Mouse (Mus musculus): Measurements from ENCODE around the gene Pdcd1. TPM values are rescaled to one million over a fixed set of nuclear protein-coding genes. Genes with fewer than 3 reads are reported as not detected.
A peak's percentile ranks its signal among the peaks of the same experiment; 100 is the strongest.

Gene Pdcd1
- polyA plus RNA-seq, 2 experiments = 0.09 to 0.50 TPM

DNA sequence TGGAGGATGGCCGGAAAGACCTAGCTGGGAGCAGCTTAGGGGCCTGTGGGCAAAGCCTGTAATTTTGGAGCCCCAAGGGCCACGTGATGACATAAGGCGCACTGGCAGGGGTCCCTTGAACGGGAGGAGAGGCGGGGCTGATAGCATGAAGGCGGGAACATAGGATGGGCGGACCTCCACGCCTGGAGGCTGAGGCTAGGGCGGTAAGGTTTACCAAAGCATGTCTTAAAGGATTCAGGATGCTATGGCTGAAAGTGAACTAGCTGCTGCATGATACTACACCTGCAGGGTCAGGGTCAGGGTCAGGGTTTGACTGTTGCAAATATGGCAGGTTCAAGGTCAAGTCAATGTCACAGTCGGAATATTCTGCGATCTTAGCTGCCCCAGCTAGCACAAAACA, 28.8 kb upstream of the Pdcd1 start:
- H3K27ac ChIP-seq (replicated peaks; ENCODE audit: low read depth, low read length) = no peak overlapping the region
- peak overlapping the region; percentile 29; the same call in 1 of the 2 replicates for H3K4me2 ChIP-seq (replicated peaks; ENCODE audit: low read depth, low read length, severe bottlenecking)
- no peak for DNase-seq (ENCODE audit: low spot score)
- ATAC-seq (ENCODE audit: low FRiP score, low read depth) = no peak
- no peaks in the 10 kb centered on the region for H3K36me3 ChIP-seq (ENCODE audit: control insufficient read depth, insufficient read depth, low read length)
- no peaks in the 10 kb centered on the region for H3K9me3 ChIP-seq (ENCODE audit: control insufficient read depth, low read length)
- no peak overlapping the region for H3K4me3 ChIP-seq (replicated peaks; ENCODE audit: low read length)
- 58% methylated on average over 11 of the region's 11 CpGs for WGBS
- H3K27me3 ChIP-seq (ENCODE audit: control insufficient read depth, insufficient read depth, low read length) = no peaks in the 10 kb centered on the region
- H3K9ac ChIP-seq (ENCODE audit: low read depth, low read length, severe bottlenecking) = no peak overlapping the region
- H3K4me1 ChIP-seq (ENCODE audit: control insufficient read depth, insufficient read depth, low read length) = peaks cover 2% of the 10 kb centered on the region; the same call in 1 of the 2 replicates
- TF ChIP-seq POLR2A (IDR thresholded peaks at IDR 0.05; ENCODE audit: borderline replicate concordance, extremely low read depth, insufficient read depth, insufficient read length) = no peak

GRCm38 (mm10) chr1:94080718-94081117, 28.4 kb upstream of the Pdcd1 start:
- Histone ChIP-seq H3K4me1 (ENCODE audit: control insufficient read depth, insufficient read depth, low read length) (peaks cover 2% of the 10 kb centered on the region; the same call in 1 of the 2 replicates), H3K27me3 (ENCODE audit: control insufficient read depth, insufficient read depth, low read length) (no peaks in the 10 kb centered on the region), H3K9ac (ENCODE audit: low read depth, low read length, severe bottlenecking) (no peak overlapping the region), H3K9me3 (ENCODE audit: control insufficient read depth, low read length) (no peaks in the 10 kb centered on the region), H3K4me3 (replicated peaks; ENCODE audit: low read length) (no peak overlapping the region), H3K27ac (replicated peaks; ENCODE audit: low read depth, low read length) (no peak overlapping the region), H3K36me3 (ENCODE audit: control insufficient read depth, insufficient read depth, low read length) (no peaks in the 10 kb centered on the region), H3K4me2 (replicated peaks; ENCODE audit: low read depth, low read length, severe bottlenecking) (peak overlapping the region; percentile 29; the same call in 1 of the 2 replicates)
- WGBS = 50% methylated on average over 15 of the region's 15 CpGs
- ATAC-seq (ENCODE audit: low FRiP score, low read depth) (no peak), DNase-seq (ENCODE audit: low spot score) (no peak)
- TF ChIP-seq POLR2A (IDR thresholded peaks at IDR 0.05; ENCODE audit: borderline replicate concordance, extremely low read depth, insufficient read depth, insufficient read length) = no peak

- peak; percentile 21; the same call in 1 of the 2 replicates for TF ChIP-seq POLR2A (IDR thresholded peaks at IDR 0.05; ENCODE audit: borderline replicate concordance, extremely low read depth, insufficient read depth, insufficient read length)
- peak; percentile 86 for ATAC-seq (ENCODE audit: low FRiP score, low read depth)
Observed at GRCm38 (mm10) chr1:94078835-94079440, 26.6 kb upstream of the Pdcd1 start.

DNA sequence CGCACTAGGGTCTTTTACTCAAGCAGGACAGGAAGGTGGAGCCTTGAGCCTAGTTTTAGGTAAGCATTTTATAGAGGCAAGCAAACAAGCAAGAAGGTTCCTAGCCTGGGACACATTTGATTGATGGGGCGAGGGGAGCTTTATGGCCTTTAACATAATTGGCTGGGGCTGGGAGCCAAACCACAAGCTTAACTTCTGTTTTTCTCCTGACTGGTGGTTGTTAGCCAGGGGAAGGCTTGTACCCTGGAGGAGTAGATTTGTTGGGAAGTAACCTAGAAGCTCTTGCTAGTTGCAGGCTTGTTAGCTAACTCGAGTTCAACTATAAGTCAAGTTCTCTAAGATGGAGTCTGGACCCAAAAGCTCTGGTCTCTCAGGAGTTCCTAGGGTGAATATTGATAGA, 26.0 kb upstream of the Pdcd1 start:
- no peak for ATAC-seq (ENCODE audit: low FRiP score, low read depth)
- Histone ChIP-seq H3K9ac (ENCODE audit: low read depth, low read length, severe bottlenecking) (no peak overlapping the region), H3K4me2 (replicated peaks; ENCODE audit: low read depth, low read length, severe bottlenecking) (no peak overlapping the region), H3K4me3 (replicated peaks; ENCODE audit: low read length) (no peak overlapping the region), H3K4me1 (ENCODE audit: control insufficient read depth, insufficient read depth, low read length) (peaks cover 2% of the 10 kb centered on the region; the same call in 1 of the 2 replicates), H3K36me3 (ENCODE audit: control insufficient read depth, insufficient read depth, low read length) (no peaks in the 10 kb centered on the region), H3K27me3 (ENCODE audit: control insufficient read depth, insufficient read depth, low read length) (no peaks in the 10 kb centered on the region), H3K27ac (replicated peaks; ENCODE audit: low read depth, low read length) (no peak overlapping the region), H3K9me3 (ENCODE audit: control insufficient read depth, low read length) (no peaks in the 10 kb centered on the region)
- no peak for TF ChIP-seq POLR2A (IDR thresholded peaks at IDR 0.05; ENCODE audit: borderline replicate concordance, extremely low read depth, insufficient read depth, insufficient read length)
- WGBS = 32% methylated on average over 3 of the region's 3 CpGs
- DNase-seq (ENCODE audit: low spot score) = peak; percentile 68

More at GRCm38 (mm10) chr1:94078835-94079440, 26.6 kb upstream of the Pdcd1 start:
- peak; percentile 92 for DNase-seq (ENCODE audit: low spot score)
- Histone ChIP-seq H3K36me3 (ENCODE audit: control insufficient read depth, insufficient read depth, low read length) (no peaks in the 10 kb centered on the region), H3K27me3 (ENCODE audit: control insufficient read depth, insufficient read depth, low read length) (no peaks in the 10 kb centered on the region), H3K9me3 (ENCODE audit: control insufficient read depth, low read length) (no peaks in the 10 kb centered on the region), H3K4me1 (ENCODE audit: control insufficient read depth, insufficient read depth, low read length) (peaks cover 2% of the 10 kb centered on the region; the same call in 1 of the 2 replicates), H3K9ac (ENCODE audit: low read depth, low read length, severe bottlenecking) (no peak overlapping the region), H3K4me2 (replicated peaks; ENCODE audit: low read depth, low read length, severe bottlenecking) (no peak overlapping the region), H3K4me3 (replicated peaks; ENCODE audit: low read length) (no peak overlapping the region), H3K27ac (replicated peaks; ENCODE audit: low read depth, low read length) (no peak overlapping the region)
- WGBS = 5% methylated on average over 9 of the region's 9 CpGs

GRCm38 (mm10) chr1:94076702-94077101, 24.3 kb upstream of the Pdcd1 start:
- no peak for DNase-seq (ENCODE audit: low spot score)
- WGBS = 21% methylated on average over 1 of the region's 1 CpGs

More at GRCm38 (mm10) chr1:94076702-94077101, 24.3 kb upstream of the Pdcd1 start:
- Histone ChIP-seq H3K4me1 (ENCODE audit: control insufficient read depth, insufficient read depth, low read length) (peaks cover 2% of the 10 kb centered on the region; the same call in 1 of the 2 replicates), H3K9me3 (ENCODE audit: control insufficient read depth, low read length) (no peaks in the 10 kb centered on the region), H3K4me2 (replicated peaks; ENCODE audit: low read depth, low read length, severe bottlenecking) (no peak overlapping the region), H3K27ac (replicated peaks; ENCODE audit: low read depth, low read length) (no peak overlapping the region), H3K27me3 (ENCODE audit: control insufficient read depth, insufficient read depth, low read length) (no peaks in the 10 kb centered on the region), H3K4me3 (replicated peaks; ENCODE audit: low read length) (no peak overlapping the region), H3K9ac (ENCODE audit: low read depth, low read length, severe bottlenecking) (no peak overlapping the region), H3K36me3 (ENCODE audit: control insufficient read depth, insufficient read depth, low read length) (no peaks in the 10 kb centered on the region)
- TF ChIP-seq POLR2A (IDR thresholded peaks at IDR 0.05; ENCODE audit: borderline replicate concordance, extremely low read depth, insufficient read depth, insufficient read length) = no peak
- ATAC-seq (ENCODE audit: low FRiP score, low read depth) = no peak

All from limb, embryonic 14.5 days (tissue).